Mouse (Mus musculus) heart, embryonic 10.5 days (tissue): ENCODE measurements around the gene Ceacam1. TPM values are rescaled to one million over a fixed set of nuclear protein-coding genes. Genes with fewer than 3 reads are reported as not detected.
"Not testable (repeated sequence)": the region's sequence is repeated elsewhere in the genome, so short reads cannot be mapped to it uniquely, and the experiment has no call there.

Experiments
- DNase-seq: peaks from one replicate; pipeline ENCODE4 v3.0.0-alpha.2; 2017; ENCODE audit warnings: low spot score
- H3K27ac ChIP-seq: fragments of 300-500 bp; sonication (generic); 2 replicates; pipeline ENCODE4 v1.5.1; 2016; ENCODE audit warnings: mild to moderate bottlenecking
- H3K27me3 ChIP-seq: fragments of 300-500 bp; sonication (generic); 2 replicates; pipeline ENCODE4 v1.6.1; 2016; ENCODE audit warnings: mild to moderate bottlenecking; ENCODE audit not compliant: poor library complexity, insufficient read depth, severe bottlenecking
- H3K36me3 ChIP-seq: fragments of 300-500 bp; sonication (generic); 2 replicates; pipeline ENCODE4 v1.6.1; 2016; ENCODE audit warnings: mild to moderate bottlenecking, moderate library complexity
- H3K4me1 ChIP-seq: fragments of 300-500 bp; sonication (generic); 2 replicates; pipeline ENCODE4 v1.6.1; 2016; ENCODE audit warnings: mild to moderate bottlenecking
- H3K4me3 ChIP-seq: fragments of 300-500 bp; sonication (generic); 2 replicates; pipeline ENCODE4 v1.5.1; 2016; ENCODE audit warnings: mild to moderate bottlenecking, moderate library complexity
- H3K9me3 ChIP-seq: fragments of 300-500 bp; sonication (generic); 2 replicates; pipeline ENCODE4 v1.6.1; 2016; ENCODE audit warnings: mild to moderate bottlenecking, moderate library complexity
- WGBS: fragments of 180-500 bp; shearing (Covaris S2); methylation state at CpG from one replicate; pipeline ENCODE4 v1.1.7; 2016; 5-methylcytosine and 5-hydroxymethylcytosine counted together
- polyA plus RNA-seq: library from polyadenylated mRNA; unstranded; fragments of >200 nt; fragmentation: Nextera tagmentation; extraction: Ambion mirVana; gene quantifications from 2 replicates; pipeline ENCODE4 v1.2.1, GENCODE M21; 2016

Ceacam1 gene
- polyA plus RNA-seq, 1 experiment from 2014 or later = 1.6 TPM

DNA sequence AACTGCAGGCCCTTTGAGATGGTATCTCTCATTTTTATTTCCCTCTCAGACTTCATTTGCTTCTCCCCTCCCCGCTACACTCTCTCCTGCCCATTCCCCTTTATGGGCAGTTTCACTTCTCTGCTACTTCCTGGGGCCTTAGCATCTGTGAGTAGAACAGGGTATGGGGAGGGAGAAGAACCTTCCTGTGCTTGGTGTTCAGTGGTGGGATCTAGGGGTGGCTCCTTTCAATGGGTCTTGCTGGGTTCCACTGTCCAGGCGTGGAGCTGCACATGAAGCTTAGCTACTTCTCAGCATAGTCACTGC lies 41.9 kb downstream of the Ceacam1 start:
- DNase-seq = no peak
- H3K27ac ChIP-seq = no peak overlapping the region
- H3K4me3 ChIP-seq = no peak overlapping the region
- 79% methylated on average over 2 of the region's 2 CpGs for WGBS
- no peaks in the 10 kb centered on the region for H3K27me3 ChIP-seq
- no peaks in the 10 kb centered on the region for H3K36me3 ChIP-seq
- 0 out of 2 replicates have a peak, but pooled peaks cover 8% of the 10 kb centered on the region for H3K4me1 ChIP-seq
- no peaks in the 10 kb centered on the region for H3K9me3 ChIP-seq

DNA sequence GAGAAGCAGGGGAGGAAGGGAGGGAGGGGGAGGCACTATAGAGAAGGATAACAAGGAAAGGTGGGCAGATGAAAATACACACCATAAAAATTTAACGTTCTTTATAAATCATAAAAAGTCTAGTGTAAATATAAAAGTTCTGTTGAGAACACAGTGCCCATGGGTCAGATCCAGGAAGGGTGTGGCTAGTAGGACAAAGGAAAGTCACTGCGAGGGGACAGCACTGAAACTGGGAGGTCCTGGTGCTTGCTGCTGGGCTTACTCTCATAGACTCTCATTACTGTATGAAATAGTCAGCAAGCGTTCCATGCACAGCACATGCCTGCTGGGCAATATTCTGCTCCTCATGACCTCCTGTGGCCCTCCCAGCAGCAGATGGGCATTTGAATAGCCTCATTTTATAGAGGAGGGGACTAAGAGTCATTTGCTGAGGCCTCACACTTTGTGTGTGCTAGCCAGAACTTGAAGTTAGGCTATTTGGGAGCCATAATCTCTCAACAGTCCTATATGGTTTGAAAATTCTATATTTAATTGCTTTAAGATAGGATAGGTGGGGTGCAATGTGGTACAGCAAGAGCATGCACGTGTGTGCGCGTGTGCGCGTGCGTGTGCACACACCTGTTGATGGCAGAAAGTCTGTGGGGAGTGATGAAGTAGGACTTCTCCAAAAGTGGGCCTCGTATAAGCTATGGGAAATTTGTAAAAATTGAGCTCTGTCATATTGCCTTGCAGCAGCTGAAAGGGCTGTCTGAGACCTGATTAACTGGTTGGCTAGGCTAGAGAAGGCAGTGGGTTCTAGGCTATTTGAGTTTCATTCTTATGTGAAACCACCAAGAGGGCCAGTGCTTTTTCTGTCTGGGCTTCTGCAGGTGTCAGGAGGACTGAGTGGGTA lies 42.5 kb downstream of the Ceacam1 start:
- no peak overlapping the region for H3K27ac ChIP-seq
- H3K4me1 ChIP-seq = 0 out of 2 replicates have a peak, but pooled peaks cover 8% of the 10 kb centered on the region
- H3K27me3 ChIP-seq = no peaks in the 10 kb centered on the region
- no peak for DNase-seq
- 84% methylated on average over 10 of the region's 10 CpGs for WGBS
- no peak overlapping the region for H3K4me3 ChIP-seq
- no peaks in the 10 kb centered on the region for H3K9me3 ChIP-seq
- no peaks in the 10 kb centered on the region for H3K36me3 ChIP-seq

GRCm38 (mm10) chr7:25433781-25434560 lies 43.4 kb downstream of the Ceacam1 start:
- Histone ChIP-seq H3K36me3 (no peaks in the 10 kb centered on the region), H3K27ac (no peak overlapping the region), H3K9me3 (no peaks in the 10 kb centered on the region)

GRCm38 (mm10) chr7:25433007-25433541 lies 44.3 kb downstream of the Ceacam1 start:
- 0 out of 2 replicates have a peak overlapping the region, but pooled peaks have one; percentile 16 for H3K27ac ChIP-seq
- H3K27me3 ChIP-seq = no peaks in the 10 kb centered on the region
- no peak for DNase-seq
- no peak overlapping the region for H3K4me3 ChIP-seq
- no peaks in the 10 kb centered on the region for H3K36me3 ChIP-seq
- H3K4me1 ChIP-seq = 0 out of 2 replicates have a peak, but pooled peaks cover 8% of the 10 kb centered on the region
- WGBS = 22% methylated on average over 5 of the region's 5 CpGs
- H3K9me3 ChIP-seq = no peaks in the 10 kb centered on the region

More at GRCm38 (mm10) chr7:25433781-25434560, 43.4 kb downstream of the Ceacam1 start:
- H3K4me1 ChIP-seq = 0 out of 2 replicates have a peak, but pooled peaks cover 8% of the 10 kb centered on the region
- H3K27me3 ChIP-seq = no peaks in the 10 kb centered on the region
- 87% methylated on average over 9 of the region's 9 CpGs for WGBS
- H3K4me3 ChIP-seq = no peak overlapping the region
- no peak for DNase-seq

DNA sequence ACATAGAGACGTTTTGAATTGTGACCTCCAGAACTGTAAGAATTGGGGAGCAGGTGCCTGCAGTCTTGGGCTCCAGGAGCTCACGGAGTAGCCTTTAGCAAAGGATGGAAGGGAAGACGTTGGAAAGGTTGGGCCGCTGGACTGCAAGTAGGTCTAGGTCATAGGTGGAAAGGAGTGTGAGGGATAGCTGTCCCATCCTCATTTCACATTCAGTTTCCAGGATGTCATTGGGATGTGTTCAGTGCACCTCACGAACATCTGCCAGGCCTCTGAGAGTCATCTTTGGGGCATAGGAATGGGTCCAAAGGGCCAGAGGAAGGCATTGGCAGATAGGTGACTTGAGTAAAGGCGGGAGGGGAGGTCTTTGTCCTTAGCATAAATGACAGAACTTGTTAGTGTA lies 45.0 kb downstream of the Ceacam1 start:
- H3K4me3 ChIP-seq = no peak overlapping the region
- H3K36me3 ChIP-seq = no peaks in the 10 kb centered on the region
- no peak overlapping the region for H3K27ac ChIP-seq
- no peaks in the 10 kb centered on the region for H3K9me3 ChIP-seq
- no peaks in the 10 kb centered on the region for H3K27me3 ChIP-seq
- DNase-seq = no peak
- H3K4me1 ChIP-seq = 0 out of 2 replicates have a peak, but pooled peaks cover 8% of the 10 kb centered on the region
- WGBS = 84% methylated on average over 6 of the region's 6 CpGs

- H3K9me3 ChIP-seq = no peaks in the 10 kb centered on the region
- H3K27ac ChIP-seq = no peak overlapping the region
- WGBS = 80% methylated on average over 4 of the region's 4 CpGs
- H3K27me3 ChIP-seq = no peaks in the 10 kb centered on the region
- no peak for DNase-seq
- H3K4me1 ChIP-seq = 0 out of 2 replicates have a peak, but pooled peaks cover 8% of the 10 kb centered on the region
- no peak overlapping the region for H3K4me3 ChIP-seq
- no peaks in the 10 kb centered on the region for H3K36me3 ChIP-seq
These were observed 47.3 kb downstream of the Ceacam1 start for GRCm38 (mm10) chr7:25429886-25430784.

DNA sequence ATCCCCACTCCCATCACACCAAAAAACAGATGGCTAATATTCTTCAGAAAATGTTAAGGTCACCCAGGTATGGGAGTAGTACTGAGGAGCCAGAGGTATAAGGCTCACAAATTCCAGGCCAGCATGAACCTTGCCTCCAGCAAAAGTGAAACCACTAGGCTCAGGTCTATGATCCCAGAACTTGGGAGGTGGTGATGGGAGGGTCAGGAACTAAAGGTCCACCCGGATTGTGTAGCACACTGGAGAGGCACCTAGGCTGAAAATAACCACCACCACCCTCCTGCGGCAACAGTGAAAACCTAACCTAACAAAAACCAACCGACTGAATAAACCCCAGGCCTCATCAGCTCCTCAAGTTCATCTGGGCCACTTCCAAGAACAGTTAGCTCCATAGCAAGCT lies 49.1 kb downstream of the Ceacam1 start:
- no peak overlapping the region for H3K4me3 ChIP-seq
- no peaks in the 10 kb centered on the region for H3K36me3 ChIP-seq
- H3K9me3 ChIP-seq = no peaks in the 10 kb centered on the region
- 86% methylated on average over 3 of the region's 3 CpGs for WGBS
- no peak for DNase-seq
- H3K27me3 ChIP-seq = peaks cover 3% of the 10 kb centered on the region; the same call in 1 of the 2 replicates
- H3K27ac ChIP-seq = no peak overlapping the region
- H3K4me1 ChIP-seq = 0 out of 2 replicates have a peak, but pooled peaks cover 5% of the 10 kb centered on the region

DNA sequence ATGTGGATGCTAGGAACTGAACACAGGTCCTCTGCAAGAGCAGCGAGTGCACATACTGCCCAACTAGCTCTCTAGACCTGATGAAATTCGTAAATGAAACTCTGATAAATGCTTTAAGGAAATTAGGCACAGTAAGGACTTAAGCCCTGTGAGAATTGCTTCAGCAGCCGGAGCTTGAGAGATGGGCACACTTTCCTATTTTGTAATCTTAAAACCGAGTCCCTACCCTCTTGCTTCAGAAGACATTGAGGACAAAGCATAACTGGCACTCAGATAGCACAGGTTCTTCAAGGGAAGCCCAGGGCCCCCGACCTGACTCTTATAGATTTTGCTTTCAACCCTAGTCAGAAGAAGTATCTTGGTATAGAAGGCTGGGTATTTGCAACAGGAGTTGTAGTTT lies 50.3 kb downstream of the Ceacam1 start:
- no peak for DNase-seq
- 70% methylated on average over 5 of the region's 5 CpGs for WGBS
- no peaks in the 10 kb centered on the region for H3K4me1 ChIP-seq
- H3K27me3 ChIP-seq = peaks cover 14% of the 10 kb centered on the region
- no peaks in the 10 kb centered on the region for H3K9me3 ChIP-seq
- H3K27ac ChIP-seq = no peak overlapping the region
- H3K4me3 ChIP-seq = no peak overlapping the region
- H3K36me3 ChIP-seq = no peaks in the 10 kb centered on the region

DNA sequence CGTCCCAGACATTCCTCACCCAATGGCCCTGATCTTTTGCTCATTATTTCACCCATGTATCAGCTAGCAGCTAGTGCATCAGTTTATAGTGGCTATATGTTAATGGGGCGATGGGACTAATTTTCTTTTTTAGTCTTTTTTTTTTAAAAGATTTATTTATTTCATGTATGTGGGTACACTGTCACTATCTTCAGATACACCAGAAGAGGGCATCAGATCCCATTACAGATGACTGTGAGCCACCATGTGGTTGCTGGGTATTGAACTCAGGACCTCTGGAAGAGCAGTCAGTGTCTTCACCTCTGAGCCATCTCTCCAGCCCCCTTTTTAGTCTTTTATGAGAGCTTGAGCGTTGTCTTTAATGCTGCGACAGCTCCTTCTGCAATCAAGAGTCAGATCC lies 51.0 kb downstream of the Ceacam1 start:
- WGBS = 81% methylated on average over 4 of the region's 4 CpGs
- H3K27me3 ChIP-seq = peaks cover 22% of the 10 kb centered on the region
- not testable (repeated sequence) for H3K36me3 ChIP-seq, DNase-seq, H3K4me3 ChIP-seq, H3K27ac ChIP-seq, H3K4me1 ChIP-seq, H3K9me3 ChIP-seq

- Histone ChIP-seq H3K27ac (no peak overlapping the region), H3K9me3 (no peaks in the 10 kb centered on the region), H3K36me3 (no peaks in the 10 kb centered on the region), H3K4me1 (no peaks in the 10 kb centered on the region), H3K4me3 (no peak overlapping the region), H3K27me3 (peaks cover 24% of the 10 kb centered on the region)
- 36% methylated on average over 4 of the region's 4 CpGs for WGBS
- no peak for DNase-seq
These were observed 53.0 kb downstream of the Ceacam1 start for GRCm38 (mm10) chr7:25424429-25424828.

GRCm38 (mm10) chr7:25422286-25422841 lies 55.0 kb downstream of the Ceacam1 start:
- Histone ChIP-seq H3K9me3 (no peaks in the 10 kb centered on the region), H3K4me1 (no peaks in the 10 kb centered on the region), H3K4me3 (no peak overlapping the region), H3K36me3 (no peaks in the 10 kb centered on the region), H3K27ac (no peak overlapping the region), H3K27me3 (peaks cover 24% of the 10 kb centered on the region)
- no peak for DNase-seq
- 76% methylated on average over 16 of the region's 16 CpGs for WGBS

DNA sequence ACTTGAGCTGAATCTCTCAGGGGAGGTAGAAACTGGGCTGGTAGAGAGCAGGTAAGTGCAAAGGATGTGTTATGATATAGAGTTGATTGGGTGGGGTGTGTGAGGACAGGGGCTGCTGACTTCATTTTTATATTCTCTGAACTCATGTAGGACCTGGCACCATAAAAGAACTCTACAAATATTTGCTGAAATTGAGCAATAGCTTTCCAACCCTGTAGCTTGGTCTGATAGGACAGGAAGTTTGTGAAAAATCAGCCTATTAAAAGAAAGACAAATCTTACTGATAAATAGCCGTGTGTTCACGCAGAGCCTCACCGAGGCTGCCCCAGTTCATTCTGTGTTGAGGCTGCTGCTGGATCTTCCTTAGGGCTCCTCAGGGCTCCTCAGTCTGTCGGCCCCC lies 57.5 kb downstream of the Ceacam1 start:
- Histone ChIP-seq H3K9me3 (no peaks in the 10 kb centered on the region), H3K36me3 (no peaks in the 10 kb centered on the region), H3K27ac (no peak overlapping the region), H3K4me3 (no peak overlapping the region), H3K27me3 (peaks cover 24% of the 10 kb centered on the region), H3K4me1 (no peaks in the 10 kb centered on the region)
- WGBS = 89% methylated on average over 4 of the region's 4 CpGs
- DNase-seq = no peak
